Mouse (Mus musculus): ENCODE measurements around the gene Ccdc85b. TPM values are rescaled to one million over a fixed set of nuclear protein-coding genes. Genes with fewer than 3 reads are reported as not detected.

Ccdc85b gene
- polyA plus RNA-seq, 1 experiment from 2014 or later: 12.9 TPM

DNA sequence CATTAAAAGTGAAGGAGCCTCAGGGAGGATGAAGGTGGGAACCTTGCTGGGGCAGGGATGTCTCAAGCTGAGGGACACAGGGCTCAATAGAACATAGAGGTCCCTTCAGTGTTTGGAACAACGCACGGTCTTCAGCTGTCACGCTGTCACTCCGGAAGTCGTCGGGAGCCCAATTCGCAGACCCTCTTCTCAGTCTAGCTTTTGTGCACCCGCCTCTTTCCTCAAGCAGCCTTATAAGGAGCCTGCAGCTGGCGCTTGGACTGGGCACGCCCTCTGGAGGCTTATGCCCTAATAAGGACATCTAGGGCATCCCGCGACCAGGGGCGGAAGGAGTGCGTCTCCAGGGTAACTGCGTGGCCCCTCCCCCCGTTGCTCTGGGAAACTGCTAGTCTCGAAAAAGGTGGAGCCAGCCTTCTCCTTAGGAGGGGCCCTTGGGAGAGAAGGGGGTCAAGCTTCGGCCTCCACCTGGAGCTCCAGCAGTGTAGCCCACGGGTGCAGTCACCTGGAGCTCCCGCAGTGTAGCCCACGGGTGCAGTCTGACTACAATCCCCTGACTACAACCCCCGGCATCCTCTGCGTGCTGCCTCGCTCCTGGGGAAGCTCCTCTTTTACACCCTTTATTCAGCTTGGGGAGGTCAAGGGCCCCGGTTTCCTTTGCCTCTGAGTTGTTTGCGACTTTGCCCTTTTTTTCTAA is 31.3 kb upstream of the Ccdc85b start:
- peak; percentile 78 for ATAC-seq (ENCODE audit: low FRiP score, low read depth)
- peak overlapping the region; percentile 41 for H3K4me3 ChIP-seq
- H3K27ac ChIP-seq: peak overlapping the region; percentile 97
- H3K4me1 ChIP-seq: peaks cover 26% of the 10 kb centered on the region
- H3K9ac ChIP-seq: peak overlapping the region; percentile 62
- peaks cover 43% of the 10 kb centered on the region for H3K36me3 ChIP-seq
- no peaks in the 10 kb centered on the region for H3K27me3 ChIP-seq (replicated peaks)
- peak overlapping the region; percentile 69 for H3K4me2 ChIP-seq (replicated peaks)
- no peaks in the 10 kb centered on the region for H3K9me3 ChIP-seq
- WGBS: under 1% methylated on average over 26 of the region's 26 CpGs

GRCm38 (mm10) chr19:5487768-5488550 is 30.3 kb upstream of the Ccdc85b start, which contains the start of gene Mus81:
Mus81 (minus strand) TSS chr19:5488402.
- ATAC-seq (ENCODE audit: low FRiP score, low read depth): peak; percentile 46
- no peaks in the 10 kb centered on the region for H3K27me3 ChIP-seq (replicated peaks)
- peaks cover 25% of the 10 kb centered on the region for H3K4me1 ChIP-seq
- H3K4me3 ChIP-seq: peak within 1 kb of the TSS; percentile 41
- peak within 1 kb of the TSS; percentile 97 for H3K27ac ChIP-seq
- H3K36me3 ChIP-seq: peaks cover 43% of the 10 kb centered on the region
- H3K4me2 ChIP-seq (replicated peaks): peak within 1 kb of the TSS; percentile 69
- H3K9me3 ChIP-seq: no peaks in the 10 kb centered on the region
- 1% methylated on average over 39 of the region's 39 CpGs for WGBS
- peak within 1 kb of the TSS; percentile 62 for H3K9ac ChIP-seq

DNA sequence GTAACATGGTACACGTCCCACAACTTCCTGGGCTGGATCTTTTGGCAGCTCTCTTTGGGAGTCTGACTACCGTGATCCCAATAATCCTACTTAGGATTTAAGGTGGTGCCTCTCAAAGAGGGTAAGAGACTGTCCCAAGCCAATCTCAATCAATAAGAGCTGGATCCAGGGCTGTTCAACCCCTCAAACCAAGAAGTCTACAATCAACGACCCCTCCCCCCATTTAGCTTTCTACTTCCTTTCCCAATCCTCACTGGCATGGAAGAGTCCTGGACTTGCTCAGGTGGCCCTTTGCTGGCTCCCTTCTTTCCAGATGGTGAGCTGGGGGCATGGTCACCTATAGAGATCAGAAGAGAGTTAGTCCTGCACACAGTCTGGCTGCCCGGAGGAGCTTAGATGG is 29.1 kb upstream of the Ccdc85b start:
- Histone ChIP-seq H3K27ac (no peak overlapping the region), H3K9me3 (no peaks in the 10 kb centered on the region), H3K4me3 (no peak overlapping the region), H3K4me2 (replicated peaks) (peak overlapping the region; percentile 69), H3K36me3 (peaks cover 43% of the 10 kb centered on the region), H3K27me3 (replicated peaks) (no peaks in the 10 kb centered on the region), H3K4me1 (peaks cover 13% of the 10 kb centered on the region), H3K9ac (0 out of 2 replicates have a peak overlapping the region, but pooled peaks have one; percentile 21)
- ATAC-seq (ENCODE audit: low FRiP score, low read depth): no peak
- WGBS: 88% methylated on average over 4 of the region's 4 CpGs

- H3K4me1 ChIP-seq: peaks cover 12% of the 10 kb centered on the region
- WGBS: 93% methylated on average over 8 of the region's 8 CpGs
- peaks cover 48% of the 10 kb centered on the region for H3K36me3 ChIP-seq
- no peak for ATAC-seq (ENCODE audit: low FRiP score, low read depth)
- H3K27me3 ChIP-seq (replicated peaks): no peaks in the 10 kb centered on the region
- H3K4me3 ChIP-seq: no peak overlapping the region
- H3K9me3 ChIP-seq: no peaks in the 10 kb centered on the region
- H3K27ac ChIP-seq: no peak overlapping the region
- 0 out of 2 replicates have a peak overlapping the region, but pooled peaks have one; percentile 21 for H3K9ac ChIP-seq
- no peak overlapping the region; the same call in 1 of the 2 replicates for H3K4me2 ChIP-seq (replicated peaks)
These were observed 28.6 kb upstream of the Ccdc85b start for GRCm38 (mm10) chr19:5486286-5486685.

GRCm38 (mm10) chr19:5485821-5486220 is 28.1 kb upstream of the Ccdc85b start:
- H3K9ac ChIP-seq: no peak overlapping the region
- H3K36me3 ChIP-seq: peaks cover 48% of the 10 kb centered on the region
- no peak for ATAC-seq (ENCODE audit: low FRiP score, low read depth)
- no peaks in the 10 kb centered on the region for H3K9me3 ChIP-seq
- H3K4me3 ChIP-seq: no peak overlapping the region
- no peaks in the 10 kb centered on the region for H3K27me3 ChIP-seq (replicated peaks)
- no peak overlapping the region for H3K27ac ChIP-seq
- H3K4me1 ChIP-seq: peaks cover 12% of the 10 kb centered on the region
- WGBS: 94% methylated on average over 7 of the region's 7 CpGs
- no peak overlapping the region for H3K4me2 ChIP-seq (replicated peaks)

- H3K4me1 ChIP-seq: peaks cover 12% of the 10 kb centered on the region
- H3K9ac ChIP-seq: no peak overlapping the region
- H3K4me2 ChIP-seq (replicated peaks): no peak overlapping the region
- H3K27me3 ChIP-seq (replicated peaks): no peaks in the 10 kb centered on the region
- peaks cover 53% of the 10 kb centered on the region for H3K36me3 ChIP-seq
- no peak for ATAC-seq (ENCODE audit: low FRiP score, low read depth)
- no peak overlapping the region for H3K4me3 ChIP-seq
- no peaks in the 10 kb centered on the region for H3K9me3 ChIP-seq
- 96% methylated on average over 8 of the region's 8 CpGs for WGBS
- no peak overlapping the region for H3K27ac ChIP-seq
These were observed 27.7 kb upstream of the Ccdc85b start for GRCm38 (mm10) chr19:5485371-5485770.

GRCm38 (mm10) chr19:5484496-5484895 is 26.8 kb upstream of the Ccdc85b start:
- no peak for ATAC-seq (ENCODE audit: low FRiP score, low read depth)
- no peak overlapping the region for H3K4me2 ChIP-seq (replicated peaks)
- 87% methylated on average over 5 of the region's 5 CpGs for WGBS
- H3K27me3 ChIP-seq (replicated peaks): no peaks in the 10 kb centered on the region
- peaks cover 12% of the 10 kb centered on the region for H3K4me1 ChIP-seq
- no peaks in the 10 kb centered on the region for H3K9me3 ChIP-seq
- no peak overlapping the region for H3K9ac ChIP-seq
- H3K27ac ChIP-seq: no peak overlapping the region
- no peak overlapping the region for H3K4me3 ChIP-seq
- H3K36me3 ChIP-seq: peaks cover 53% of the 10 kb centered on the region

- WGBS: 94% methylated on average over 19 of the region's 19 CpGs
- Histone ChIP-seq H3K27me3 (replicated peaks) (no peaks in the 10 kb centered on the region), H3K27ac (no peak overlapping the region), H3K9ac (no peak overlapping the region), H3K4me3 (no peak overlapping the region), H3K4me1 (peaks cover 12% of the 10 kb centered on the region), H3K36me3 (peaks cover 54% of the 10 kb centered on the region), H3K4me2 (replicated peaks) (no peak overlapping the region), H3K9me3 (no peaks in the 10 kb centered on the region)
- ATAC-seq (ENCODE audit: low FRiP score, low read depth): no peak
These were observed 26.0 kb upstream of the Ccdc85b start for GRCm38 (mm10) chr19:5483386-5484359.

- no peaks in the 10 kb centered on the region for H3K4me1 ChIP-seq
- no peak for ATAC-seq (ENCODE audit: low FRiP score, low read depth)
- H3K4me2 ChIP-seq (replicated peaks): no peak overlapping the region
- WGBS: 90% methylated on average over 10 of the region's 10 CpGs
- peaks cover 64% of the 10 kb centered on the region for H3K36me3 ChIP-seq
- no peak overlapping the region for H3K4me3 ChIP-seq
- no peak overlapping the region for H3K27ac ChIP-seq
- H3K9ac ChIP-seq: no peak overlapping the region
- H3K27me3 ChIP-seq (replicated peaks): no peaks in the 10 kb centered on the region
- H3K9me3 ChIP-seq: no peaks in the 10 kb centered on the region
These were observed 23.7 kb upstream of the Ccdc85b start for GRCm38 (mm10) chr19:5481398-5481797.

DNA sequence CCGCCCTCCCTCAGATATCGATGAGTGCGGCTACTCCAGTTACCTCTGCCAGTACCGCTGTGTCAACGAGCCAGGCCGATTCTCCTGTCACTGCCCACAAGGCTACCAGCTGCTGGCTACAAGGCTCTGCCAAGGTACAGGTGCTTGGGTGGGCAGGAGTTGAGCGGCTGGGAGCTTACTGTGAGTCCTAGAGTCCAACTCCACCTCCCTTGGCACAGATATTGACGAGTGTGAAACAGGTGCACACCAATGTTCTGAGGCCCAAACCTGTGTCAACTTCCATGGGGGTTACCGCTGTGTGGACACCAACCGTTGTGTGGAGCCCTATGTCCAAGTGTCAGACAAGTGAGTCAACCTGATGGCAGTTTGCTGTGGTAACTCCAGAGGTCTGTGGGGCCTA is 22.3 kb upstream of the Ccdc85b start:
- H3K4me1 ChIP-seq: peaks cover 10% of the 10 kb centered on the region
- no peaks in the 10 kb centered on the region for H3K27me3 ChIP-seq (replicated peaks)
- H3K4me3 ChIP-seq: no peak overlapping the region
- no peak overlapping the region for H3K9ac ChIP-seq
- H3K9me3 ChIP-seq: no peaks in the 10 kb centered on the region
- no peak for ATAC-seq (ENCODE audit: low FRiP score, low read depth)
- 93% methylated on average over 10 of the region's 10 CpGs for WGBS
- peaks cover 51% of the 10 kb centered on the region for H3K36me3 ChIP-seq
- no peak overlapping the region for H3K4me2 ChIP-seq (replicated peaks)
- H3K27ac ChIP-seq: no peak overlapping the region

GRCm38 (mm10) chr19:5477668-5478300 is 20.1 kb upstream of the Ccdc85b start:
- whole genome bisulfite sequencing: 91% methylated on average over 18 of the region's 18 CpGs
- H3K9me3 ChIP-seq: no peaks in the 10 kb centered on the region
- H3K36me3 ChIP-seq: peaks cover 29% of the 10 kb centered on the region
- H3K4me3 ChIP-seq: no peak overlapping the region
- H3K4me1 ChIP-seq: peaks cover 24% of the 10 kb centered on the region
- no peak for ATAC-seq (ENCODE audit: low FRiP score, low read depth)
- no peaks in the 10 kb centered on the region for H3K27me3 ChIP-seq (replicated peaks)
- no peak overlapping the region for H3K27ac ChIP-seq
- H3K9ac ChIP-seq: no peak overlapping the region
- H3K4me2 ChIP-seq (replicated peaks): no peak overlapping the region

Measured in neural tube, embryonic 12.5 days (tissue).